Mouse (Mus musculus): ENCODE measurements around the gene Rad51c. TPM values are rescaled to one million over a fixed set of nuclear protein-coding genes. Genes with fewer than 3 reads are reported as not detected.

Rad51c gene
- polyA plus RNA-seq, 1 experiment from 2014 or later = 2.6 TPM

DNA sequence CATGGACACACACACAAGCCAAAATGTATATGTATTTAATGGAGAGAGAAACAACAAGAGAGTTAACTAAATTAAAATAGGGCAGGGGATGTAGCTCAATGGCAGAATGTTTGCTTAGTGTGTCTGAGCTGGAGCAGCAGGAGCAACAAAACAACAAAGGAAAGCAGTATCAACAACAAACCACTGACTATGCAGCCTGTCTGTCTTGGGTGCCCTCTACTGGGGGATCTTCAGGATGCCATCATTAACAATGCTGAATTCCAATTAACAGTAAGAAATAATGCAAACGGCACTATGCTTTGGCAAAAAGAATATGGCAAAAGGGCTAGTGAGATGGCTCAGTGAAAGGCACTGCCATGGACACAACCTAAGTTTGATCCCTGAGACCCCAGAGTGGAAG, 10.9 kb downstream of the Rad51c start:
- Histone ChIP-seq H3K27ac (ENCODE audit: low read depth) (no peak overlapping the region), H3K27me3 (ENCODE audit: insufficient read depth, low read length) (no peaks in the 10 kb centered on the region), H3K9me3 (ENCODE audit: low read length) (no peaks in the 10 kb centered on the region), H3K36me3 (replicated peaks; ENCODE audit: insufficient read depth, low read length) (no peaks in the 10 kb centered on the region), H3K9ac (replicated peaks) (no peak overlapping the region), H3K4me3 (ENCODE audit: low read depth, low read length) (no peak overlapping the region), H3K4me1 (ENCODE audit: insufficient read depth) (no peaks in the 10 kb centered on the region), H3K4me2 (ENCODE audit: low read depth, low read length) (no peak overlapping the region)
- ATAC-seq (no peak), DNase-seq (peak; percentile 33)
- no peak for TF ChIP-seq EP300 (IDR thresholded peaks at IDR 0.05; ENCODE audit: low read depth)
- TF ChIP-seq CTCF (IDR thresholded peaks at IDR 0.05; ENCODE audit: low read depth) = peak; percentile 78
- 56% methylated on average over 1 of the region's 1 CpGs for WGBS (ENCODE audit: insufficient replicate concordance)

DNA sequence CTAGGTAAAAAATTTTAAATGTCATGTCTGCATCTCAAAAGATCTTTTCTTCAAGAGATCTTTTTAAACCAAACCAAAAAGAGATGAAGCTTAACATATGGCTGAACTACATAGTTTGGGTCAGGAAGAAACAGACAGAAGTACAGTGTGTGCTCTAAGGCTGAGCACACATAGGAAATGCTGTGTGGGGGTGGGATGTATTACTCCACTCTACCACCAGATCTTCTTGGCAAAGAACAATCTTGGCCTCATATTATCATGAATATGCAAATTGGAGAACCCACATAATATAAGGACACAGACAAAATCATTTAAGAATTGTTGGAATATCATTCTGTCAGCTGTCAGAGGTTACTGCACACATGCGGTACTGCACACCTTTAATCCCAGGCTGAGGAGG, 19.1 kb downstream of the Rad51c start:
- H3K4me1 ChIP-seq (ENCODE audit: insufficient read depth) = no peaks in the 10 kb centered on the region
- no peak for ATAC-seq
- no peaks in the 10 kb centered on the region for H3K36me3 ChIP-seq (replicated peaks; ENCODE audit: insufficient read depth, low read length)
- no peak for DNase-seq
- H3K27ac ChIP-seq (ENCODE audit: low read depth) = no peak overlapping the region
- H3K27me3 ChIP-seq (ENCODE audit: insufficient read depth, low read length) = no peaks in the 10 kb centered on the region
- H3K9me3 ChIP-seq (ENCODE audit: low read length) = no peaks in the 10 kb centered on the region
- WGBS (ENCODE audit: insufficient replicate concordance) = 94% methylated on average over 1 of the region's 1 CpGs
- H3K4me3 ChIP-seq (ENCODE audit: low read depth, low read length) = no peak overlapping the region
- TF ChIP-seq CTCF (IDR thresholded peaks at IDR 0.05; ENCODE audit: low read depth) = no peak
- no peak overlapping the region for H3K4me2 ChIP-seq (ENCODE audit: low read depth, low read length)
- H3K9ac ChIP-seq (replicated peaks) = no peak overlapping the region

DNA sequence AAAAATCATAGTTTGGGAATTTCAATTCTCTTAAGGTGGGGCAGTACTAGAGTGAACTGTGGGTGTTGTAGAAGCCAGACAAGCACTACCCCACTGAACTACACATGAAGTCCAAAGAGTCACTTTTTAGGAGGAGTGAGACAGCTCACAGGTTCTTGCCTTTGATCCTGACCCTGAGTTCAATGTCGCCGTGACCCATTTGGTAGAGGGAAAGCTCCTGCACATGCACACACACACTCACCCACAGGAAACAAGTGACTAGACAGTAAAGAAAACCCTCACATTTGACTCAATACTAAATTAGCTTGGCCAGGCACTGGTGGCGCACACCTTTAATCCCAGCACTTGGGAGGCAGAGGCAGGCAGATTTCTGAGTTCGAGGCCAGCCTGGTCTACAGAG, 20.2 kb downstream of the Rad51c start:
- Histone ChIP-seq H3K4me2 (ENCODE audit: low read depth, low read length) (no peak overlapping the region), H3K9me3 (ENCODE audit: low read length) (no peaks in the 10 kb centered on the region), H3K27me3 (ENCODE audit: insufficient read depth, low read length) (no peaks in the 10 kb centered on the region), H3K4me3 (ENCODE audit: low read depth, low read length) (no peak overlapping the region), H3K4me1 (ENCODE audit: insufficient read depth) (no peaks in the 10 kb centered on the region), H3K9ac (replicated peaks) (no peak overlapping the region), H3K27ac (ENCODE audit: low read depth) (no peak overlapping the region), H3K36me3 (replicated peaks; ENCODE audit: insufficient read depth, low read length) (no peaks in the 10 kb centered on the region)
- no peak for DNase-seq
- no peak for TF ChIP-seq EP300 (IDR thresholded peaks at IDR 0.05; ENCODE audit: low read depth)
- TF ChIP-seq CTCF (IDR thresholded peaks at IDR 0.05; ENCODE audit: low read depth) = no peak
- no peak for ATAC-seq
- WGBS (ENCODE audit: insufficient replicate concordance) = 85% methylated on average over 4 of the region's 4 CpGs

DNA sequence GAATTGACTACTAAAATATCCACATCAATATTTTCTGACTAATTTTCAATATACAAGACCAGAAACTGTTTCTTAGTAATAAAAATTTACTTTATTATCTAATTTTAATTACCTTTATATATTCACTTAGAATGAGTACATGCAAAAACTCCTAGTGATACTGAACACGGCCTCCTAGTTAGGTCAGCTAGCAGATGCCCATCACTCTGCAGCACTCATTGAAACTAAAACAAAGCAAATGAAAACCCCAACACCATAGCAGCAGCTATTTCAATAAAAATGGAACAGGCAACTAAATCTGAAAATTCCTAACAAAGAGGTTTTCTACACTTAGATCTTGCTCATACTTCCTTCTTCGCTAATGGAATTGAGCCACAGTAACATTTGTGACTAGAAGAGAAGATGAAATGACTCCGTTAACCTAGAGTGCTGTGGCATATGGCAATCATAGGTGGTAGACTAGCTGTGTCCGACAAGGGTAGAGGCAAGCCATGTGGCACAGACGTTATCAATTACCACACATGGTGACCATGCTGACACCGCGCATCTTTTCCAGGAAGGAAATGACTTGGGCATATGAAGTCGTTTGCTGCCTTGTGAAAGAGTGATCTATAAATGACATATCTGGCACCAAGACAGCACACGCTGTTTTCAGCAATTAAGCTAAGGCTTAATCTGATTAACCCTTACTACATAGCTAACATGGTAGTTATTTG, 36.7 kb downstream of the Rad51c start:
- WGBS (ENCODE audit: insufficient replicate concordance) = 38% methylated on average over 9 of the region's 9 CpGs
- ATAC-seq (peak; percentile 100), DNase-seq (peak; percentile 66)
- H3K4me1 ChIP-seq (ENCODE audit: insufficient read depth) = peaks cover 7% of the 10 kb centered on the region
- TF ChIP-seq EP300 (IDR thresholded peaks at IDR 0.05; ENCODE audit: low read depth) (peak; percentile 97), CTCF (IDR thresholded peaks at IDR 0.05; ENCODE audit: low read depth) (no peak)
- H3K27ac ChIP-seq (ENCODE audit: low read depth) = peak overlapping the region; percentile 92
- peak overlapping the region; percentile 15; the same call in 1 of the 2 replicates for H3K4me2 ChIP-seq (ENCODE audit: low read depth, low read length)
- H3K4me3 ChIP-seq (ENCODE audit: low read depth, low read length) = no peak overlapping the region
- H3K9me3 ChIP-seq (ENCODE audit: low read length) = no peaks in the 10 kb centered on the region
- no peaks in the 10 kb centered on the region for H3K36me3 ChIP-seq (replicated peaks; ENCODE audit: insufficient read depth, low read length)
- H3K27me3 ChIP-seq (ENCODE audit: insufficient read depth, low read length) = no peaks in the 10 kb centered on the region
- no peak overlapping the region for H3K9ac ChIP-seq (replicated peaks)

DNA sequence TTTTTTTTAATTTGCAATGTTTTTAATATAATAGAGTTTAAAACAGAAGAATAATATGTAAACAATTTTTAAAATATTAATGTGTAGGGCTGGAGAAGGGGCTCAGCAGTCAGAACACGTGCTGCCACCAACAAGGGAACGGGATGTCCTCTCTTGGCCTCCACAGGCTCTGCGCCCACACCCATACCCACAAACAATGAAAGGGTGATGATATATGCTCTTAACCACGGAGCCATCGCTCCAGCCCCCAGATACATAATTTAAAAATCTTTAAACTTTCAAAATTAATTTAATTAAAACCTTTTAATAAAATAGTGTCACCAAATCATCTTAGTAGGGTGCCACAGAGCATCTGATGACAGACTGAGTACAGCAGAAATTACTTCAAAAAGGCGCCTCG, 37.7 kb downstream of the Rad51c start:
- peaks cover 7% of the 10 kb centered on the region for H3K4me1 ChIP-seq (ENCODE audit: insufficient read depth)
- no peak overlapping the region for H3K4me2 ChIP-seq (ENCODE audit: low read depth, low read length)
- no peak overlapping the region for H3K27ac ChIP-seq (ENCODE audit: low read depth)
- no peaks in the 10 kb centered on the region for H3K36me3 ChIP-seq (replicated peaks; ENCODE audit: insufficient read depth, low read length)
- no peak overlapping the region for H3K4me3 ChIP-seq (ENCODE audit: low read depth, low read length)
- TF ChIP-seq EP300 (IDR thresholded peaks at IDR 0.05; ENCODE audit: low read depth) = no peak
- TF ChIP-seq CTCF (IDR thresholded peaks at IDR 0.05; ENCODE audit: low read depth) = no peak
- no peaks in the 10 kb centered on the region for H3K27me3 ChIP-seq (ENCODE audit: insufficient read depth, low read length)
- H3K9ac ChIP-seq (replicated peaks) = no peak overlapping the region
- no peaks in the 10 kb centered on the region for H3K9me3 ChIP-seq (ENCODE audit: low read length)
- ATAC-seq (no peak), DNase-seq (no peak)
- 57% methylated on average over 7 of the region's 7 CpGs for WGBS (ENCODE audit: insufficient replicate concordance)

DNA sequence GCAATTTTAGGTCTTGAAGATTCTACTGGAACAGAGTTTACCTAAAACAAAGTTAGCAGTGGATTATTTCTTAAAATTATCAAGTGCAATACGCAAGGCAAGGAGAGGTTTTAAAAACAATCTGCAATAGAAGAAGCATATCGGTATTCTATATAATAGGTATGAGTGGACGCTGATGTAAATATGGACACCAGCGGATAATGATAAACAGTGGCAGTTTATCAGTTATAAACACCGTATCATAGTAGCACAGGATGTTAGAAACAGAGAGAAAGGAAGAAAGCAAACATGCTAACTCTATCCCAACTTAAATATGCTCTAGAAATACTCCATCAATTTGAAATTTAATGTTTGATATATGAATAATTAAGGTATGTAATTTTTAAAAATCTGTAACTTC, 39.6 kb downstream of the Rad51c start:
- peaks cover 4% of the 10 kb centered on the region for H3K27me3 ChIP-seq (ENCODE audit: insufficient read depth, low read length)
- no peaks in the 10 kb centered on the region for H3K36me3 ChIP-seq (replicated peaks; ENCODE audit: insufficient read depth, low read length)
- H3K27ac ChIP-seq (ENCODE audit: low read depth) = no peak overlapping the region
- DNase-seq (no peak), ATAC-seq (no peak)
- WGBS (ENCODE audit: insufficient replicate concordance) = 66% methylated on average over 5 of the region's 5 CpGs
- no peak overlapping the region for H3K9ac ChIP-seq (replicated peaks)
- H3K4me1 ChIP-seq (ENCODE audit: insufficient read depth) = peaks cover 7% of the 10 kb centered on the region
- TF ChIP-seq CTCF (IDR thresholded peaks at IDR 0.05; ENCODE audit: low read depth) (no peak), EP300 (IDR thresholded peaks at IDR 0.05; ENCODE audit: low read depth) (peak; percentile 71; the same call in 1 of the 2 replicates)
- no peak overlapping the region for H3K4me3 ChIP-seq (ENCODE audit: low read depth, low read length)
- H3K4me2 ChIP-seq (ENCODE audit: low read depth, low read length) = no peak overlapping the region
- no peaks in the 10 kb centered on the region for H3K9me3 ChIP-seq (ENCODE audit: low read length)

Measured in liver, postnatal 0 days (tissue).